Mouse (Mus musculus): ENCODE data around the gene Nme3. TPM values are rescaled to one million over a fixed set of nuclear protein-coding genes. Genes with fewer than 3 reads are reported as not detected.

Nme3 gene
- polyA plus RNA-seq, 1 experiment from 2014 or later = 86.1 TPM

GRCm38 (mm10) chr17:24857831-24858470 lies 38.3 kb upstream of the Nme3 start:
- ATAC-seq (ENCODE audit: low FRiP score, low TSS enrichment) = no peak
- H3K9me3 ChIP-seq (ENCODE audit: low read length) = no peaks in the 10 kb centered on the region
- H3K27ac ChIP-seq (ENCODE audit: low read length) = no peak overlapping the region
- WGBS = 85% methylated on average over 8 of the region's 8 CpGs
- H3K4me3 ChIP-seq (ENCODE audit: low read length) = no peak overlapping the region
- H3K27me3 ChIP-seq (ENCODE audit: insufficient read depth, low read length) = no peaks in the 10 kb centered on the region
- H3K4me2 ChIP-seq (replicated peaks; ENCODE audit: low read depth, low read length) = no peak overlapping the region
- no peaks in the 10 kb centered on the region for H3K4me1 ChIP-seq (ENCODE audit: insufficient read depth, low read length)
- no peak overlapping the region for H3K9ac ChIP-seq (replicated peaks; ENCODE audit: low read length)
- H3K36me3 ChIP-seq (ENCODE audit: insufficient read depth, low read length) = peaks cover 28% of the 10 kb centered on the region

GRCm38 (mm10) chr17:24858967-24859366 lies 37.3 kb upstream of the Nme3 start:
- 88% methylated on average over 6 of the region's 6 CpGs for WGBS
- no peak for ATAC-seq (ENCODE audit: low FRiP score, low TSS enrichment)

GRCm38 (mm10) chr17:24860076-24860475 lies 36.2 kb upstream of the Nme3 start:
- no peak for ATAC-seq (ENCODE audit: low FRiP score, low TSS enrichment)
- 93% methylated on average over 8 of the region's 8 CpGs for WGBS
- Histone ChIP-seq H3K4me3 (ENCODE audit: low read length) (no peak overlapping the region), H3K4me2 (replicated peaks; ENCODE audit: low read depth, low read length) (no peak overlapping the region), H3K9ac (replicated peaks; ENCODE audit: low read length) (no peak overlapping the region), H3K9me3 (ENCODE audit: low read length) (no peaks in the 10 kb centered on the region), H3K36me3 (ENCODE audit: insufficient read depth, low read length) (peaks cover 29% of the 10 kb centered on the region), H3K27ac (ENCODE audit: low read length) (no peak overlapping the region), H3K27me3 (ENCODE audit: insufficient read depth, low read length) (no peaks in the 10 kb centered on the region), H3K4me1 (ENCODE audit: insufficient read depth, low read length) (no peaks in the 10 kb centered on the region)

More at GRCm38 (mm10) chr17:24858967-24859366, 37.3 kb upstream of the Nme3 start:
- no peaks in the 10 kb centered on the region for H3K4me1 ChIP-seq (ENCODE audit: insufficient read depth, low read length)
- H3K4me3 ChIP-seq (ENCODE audit: low read length) = no peak overlapping the region
- H3K9ac ChIP-seq (replicated peaks; ENCODE audit: low read length) = no peak overlapping the region
- H3K27ac ChIP-seq (ENCODE audit: low read length) = no peak overlapping the region
- peaks cover 28% of the 10 kb centered on the region for H3K36me3 ChIP-seq (ENCODE audit: insufficient read depth, low read length)
- H3K9me3 ChIP-seq (ENCODE audit: low read length) = no peaks in the 10 kb centered on the region
- H3K27me3 ChIP-seq (ENCODE audit: insufficient read depth, low read length) = no peaks in the 10 kb centered on the region
- no peak overlapping the region for H3K4me2 ChIP-seq (replicated peaks; ENCODE audit: low read depth, low read length)

GRCm38 (mm10) chr17:24861785-24862184 lies 34.5 kb upstream of the Nme3 start:
- no peaks in the 10 kb centered on the region for H3K4me1 ChIP-seq (ENCODE audit: insufficient read depth, low read length)
- peaks cover 22% of the 10 kb centered on the region for H3K36me3 ChIP-seq (ENCODE audit: insufficient read depth, low read length)
- ATAC-seq (ENCODE audit: low FRiP score, low TSS enrichment) = no peak
- H3K27me3 ChIP-seq (ENCODE audit: insufficient read depth, low read length) = no peaks in the 10 kb centered on the region
- no peak overlapping the region for H3K9ac ChIP-seq (replicated peaks; ENCODE audit: low read length)
- H3K27ac ChIP-seq (ENCODE audit: low read length) = no peak overlapping the region
- no peak overlapping the region for H3K4me3 ChIP-seq (ENCODE audit: low read length)
- no peaks in the 10 kb centered on the region for H3K9me3 ChIP-seq (ENCODE audit: low read length)
- no peak overlapping the region for H3K4me2 ChIP-seq (replicated peaks; ENCODE audit: low read depth, low read length)
- 89% methylated on average over 3 of the region's 3 CpGs for WGBS

- no peaks in the 10 kb centered on the region for H3K9me3 ChIP-seq (ENCODE audit: low read length)
- H3K4me1 ChIP-seq (ENCODE audit: insufficient read depth, low read length) = no peaks in the 10 kb centered on the region
- H3K4me3 ChIP-seq (ENCODE audit: low read length) = no peak within 1 kb of the TSS
- no peaks in the 10 kb centered on the region for H3K27me3 ChIP-seq (ENCODE audit: insufficient read depth, low read length)
- no peak within 1 kb of the TSS for H3K4me2 ChIP-seq (replicated peaks; ENCODE audit: low read depth, low read length)
- 92% methylated on average over 8 of the region's 8 CpGs for WGBS
- H3K27ac ChIP-seq (ENCODE audit: low read length) = no peak within 1 kb of the TSS
- peaks cover 17% of the 10 kb centered on the region for H3K36me3 ChIP-seq (ENCODE audit: insufficient read depth, low read length)
- no peak for ATAC-seq (ENCODE audit: low FRiP score, low TSS enrichment)
- no peak within 1 kb of the TSS for H3K9ac ChIP-seq (replicated peaks; ENCODE audit: low read length)
These were observed 30.5 kb upstream of the Nme3 start, which contains the start of gene Igfals for GRCm38 (mm10) chr17:24865776-24866175. TSS of gene Igfals (plus strand) at chr17:24865997.

GRCm38 (mm10) chr17:24867914-24868313 lies 28.4 kb upstream of the Nme3 start:
- H3K4me2 ChIP-seq (replicated peaks; ENCODE audit: low read depth, low read length) = no peak overlapping the region
- no peak overlapping the region for H3K9ac ChIP-seq (replicated peaks; ENCODE audit: low read length)
- no peaks in the 10 kb centered on the region for H3K9me3 ChIP-seq (ENCODE audit: low read length)
- WGBS = 92% methylated on average over 10 of the region's 10 CpGs
- no peak overlapping the region for H3K27ac ChIP-seq (ENCODE audit: low read length)
- peaks cover 7% of the 10 kb centered on the region; the same call in 1 of the 2 replicates for H3K36me3 ChIP-seq (ENCODE audit: insufficient read depth, low read length)
- no peaks in the 10 kb centered on the region for H3K4me1 ChIP-seq (ENCODE audit: insufficient read depth, low read length)
- no peak for ATAC-seq (ENCODE audit: low FRiP score, low TSS enrichment)
- no peak overlapping the region for H3K4me3 ChIP-seq (ENCODE audit: low read length)
- H3K27me3 ChIP-seq (ENCODE audit: insufficient read depth, low read length) = no peaks in the 10 kb centered on the region

GRCm38 (mm10) chr17:24873695-24874404 lies 22.4 kb upstream of the Nme3 start:
- H3K4me1 ChIP-seq (ENCODE audit: insufficient read depth, low read length) = no peaks in the 10 kb centered on the region
- no peak overlapping the region for H3K4me3 ChIP-seq (ENCODE audit: low read length)
- 50% methylated on average over 4 of the region's 4 CpGs for WGBS
- no peaks in the 10 kb centered on the region for H3K27me3 ChIP-seq (ENCODE audit: insufficient read depth, low read length)
- H3K9me3 ChIP-seq (ENCODE audit: low read length) = no peaks in the 10 kb centered on the region
- H3K4me2 ChIP-seq (replicated peaks; ENCODE audit: low read depth, low read length) = no peak overlapping the region
- H3K36me3 ChIP-seq (ENCODE audit: insufficient read depth, low read length) = no peaks in the 10 kb centered on the region
- ATAC-seq (ENCODE audit: low FRiP score, low TSS enrichment) = no peak
- no peak overlapping the region for H3K27ac ChIP-seq (ENCODE audit: low read length)
- H3K9ac ChIP-seq (replicated peaks; ENCODE audit: low read length) = no peak overlapping the region

GRCm38 (mm10) chr17:24874405-24874745 lies 21.9 kb upstream of the Nme3 start:
- H3K27ac ChIP-seq (ENCODE audit: low read length) = no peak overlapping the region
- no peaks in the 10 kb centered on the region for H3K36me3 ChIP-seq (ENCODE audit: insufficient read depth, low read length)
- H3K4me3 ChIP-seq (ENCODE audit: low read length) = no peak overlapping the region
- no peak overlapping the region for H3K9ac ChIP-seq (replicated peaks; ENCODE audit: low read length)
- H3K9me3 ChIP-seq (ENCODE audit: low read length) = no peaks in the 10 kb centered on the region
- H3K27me3 ChIP-seq (ENCODE audit: insufficient read depth, low read length) = no peaks in the 10 kb centered on the region
- H3K4me1 ChIP-seq (ENCODE audit: insufficient read depth, low read length) = no peaks in the 10 kb centered on the region
- no peak for ATAC-seq (ENCODE audit: low FRiP score, low TSS enrichment)
- WGBS = 52% methylated on average over 1 of the region's 1 CpGs
- no peak overlapping the region for H3K4me2 ChIP-seq (replicated peaks; ENCODE audit: low read depth, low read length)

GRCm38 (mm10) chr17:24874989-24875388 lies 21.3 kb upstream of the Nme3 start:
- H3K36me3 ChIP-seq (ENCODE audit: insufficient read depth, low read length) = no peaks in the 10 kb centered on the region
- no peak overlapping the region for H3K4me2 ChIP-seq (replicated peaks; ENCODE audit: low read depth, low read length)
- no peak overlapping the region for H3K9ac ChIP-seq (replicated peaks; ENCODE audit: low read length)
- no peaks in the 10 kb centered on the region for H3K9me3 ChIP-seq (ENCODE audit: low read length)
- no peaks in the 10 kb centered on the region for H3K4me1 ChIP-seq (ENCODE audit: insufficient read depth, low read length)
- ATAC-seq (ENCODE audit: low FRiP score, low TSS enrichment) = no peak
- 78% methylated on average over 8 of the region's 8 CpGs for WGBS
- no peaks in the 10 kb centered on the region for H3K27me3 ChIP-seq (ENCODE audit: insufficient read depth, low read length)
- H3K4me3 ChIP-seq (ENCODE audit: low read length) = no peak overlapping the region
- H3K27ac ChIP-seq (ENCODE audit: low read length) = no peak overlapping the region

Data from kidney, embryonic 16.5 days (tissue).